Mouse (Mus musculus) midbrain, embryonic 10.5 days (tissue): ENCODE measurements around the gene Ptbp2. TPM values are rescaled to one million over a fixed set of nuclear protein-coding genes. Genes with fewer than 3 reads are reported as not detected.

Experiments
- DNase-seq: peaks from one replicate; pipeline ENCODE4 v3.0.0-alpha.2; 2017; ENCODE audit warnings: low spot score
- H3K27ac ChIP-seq: fragments of 300-500 bp; sonication (generic); replicated peaks from 2 replicates; pipeline ENCODE4 v1.5.1; 2016; ENCODE audit warnings: mild to moderate bottlenecking
- H3K27me3 ChIP-seq: fragments of 300-500 bp; sonication (generic); 2 replicates; pipeline ENCODE4 v1.6.1; 2016; ENCODE audit warnings: low read depth, mild to moderate bottlenecking; ENCODE audit not compliant: poor library complexity, severe bottlenecking
- H3K36me3 ChIP-seq: fragments of 300-500 bp; sonication (generic); 2 replicates; pipeline ENCODE4 v1.6.1; 2016; ENCODE audit warnings: mild to moderate bottlenecking, moderate library complexity
- H3K4me1 ChIP-seq: fragments of 300-500 bp; sonication (generic); 2 replicates; pipeline ENCODE4 v1.6.1; 2016
- H3K4me3 ChIP-seq: fragments of 300-500 bp; sonication (generic); 2 replicates; pipeline ENCODE4 v1.5.1; 2016; ENCODE audit warnings: mild to moderate bottlenecking, moderate library complexity
- H3K9me3 ChIP-seq: fragments of 300-500 bp; sonication (generic); replicated peaks from 2 replicates; pipeline ENCODE4 v1.6.1; 2016; ENCODE audit warnings: mild to moderate bottlenecking
- WGBS: fragments of 180-500 bp; shearing (Covaris S2); methylation state at CpG from one replicate; pipeline ENCODE4 v1.1.7; 2016; 5-methylcytosine and 5-hydroxymethylcytosine counted together
- polyA plus RNA-seq: library from polyadenylated mRNA; unstranded; fragments of >200 nt; fragmentation: Nextera tagmentation; extraction: Ambion mirVana; gene quantifications from 2 replicates; pipeline ENCODE4 v1.2.1, GENCODE M21; 2016

The Ptbp2 gene
- polyA plus RNA-seq, 1 experiment from 2014 or later: 223 TPM

GRCm38 (mm10) chr3:119761732-119762131 is 22.5 kb downstream of the Ptbp2 start:
- no peak for DNase-seq
- Histone ChIP-seq H3K4me1 (no peaks in the 10 kb centered on the region), H3K27ac (no peak overlapping the region), H3K9me3 (no peaks in the 10 kb centered on the region), H3K4me3 (no peak overlapping the region), H3K27me3 (no peaks in the 10 kb centered on the region), H3K36me3 (peaks cover 35% of the 10 kb centered on the region)
- WGBS: 96% methylated on average over 3 of the region's 3 CpGs

- H3K4me3 ChIP-seq: no peak overlapping the region
- no peak overlapping the region for H3K27ac ChIP-seq
- H3K4me1 ChIP-seq: no peaks in the 10 kb centered on the region
- DNase-seq: no peak
- H3K27me3 ChIP-seq: no peaks in the 10 kb centered on the region
- peaks cover 50% of the 10 kb centered on the region for H3K36me3 ChIP-seq
- no peaks in the 10 kb centered on the region for H3K9me3 ChIP-seq
Observed at GRCm38 (mm10) chr3:119753791-119754190, 30.5 kb downstream of the Ptbp2 start.

GRCm38 (mm10) chr3:119749551-119750249 is 34.6 kb downstream of the Ptbp2 start:
- Histone ChIP-seq H3K4me3 (no peak overlapping the region), H3K27ac (no peak overlapping the region), H3K9me3 (no peaks in the 10 kb centered on the region), H3K4me1 (no peaks in the 10 kb centered on the region), H3K36me3 (peaks cover 61% of the 10 kb centered on the region), H3K27me3 (no peaks in the 10 kb centered on the region)
- WGBS: 89% methylated on average over 3 of the region's 3 CpGs
- DNase-seq: no peak

- WGBS: 94% methylated on average over 2 of the region's 2 CpGs
- H3K36me3 ChIP-seq: peaks cover 67% of the 10 kb centered on the region
- DNase-seq: no peak
- H3K4me3 ChIP-seq: no peak overlapping the region
- H3K27ac ChIP-seq: no peak overlapping the region
- H3K4me1 ChIP-seq: no peaks in the 10 kb centered on the region
- no peaks in the 10 kb centered on the region for H3K9me3 ChIP-seq
- H3K27me3 ChIP-seq: no peaks in the 10 kb centered on the region
Observed at GRCm38 (mm10) chr3:119749140-119749539, 35.1 kb downstream of the Ptbp2 start.

GRCm38 (mm10) chr3:119746656-119747055 is 37.6 kb downstream of the Ptbp2 start:
- peaks cover 74% of the 10 kb centered on the region for H3K36me3 ChIP-seq
- 96% methylated on average over 2 of the region's 2 CpGs for WGBS

GRCm38 (mm10) chr3:119745801-119746200 is 38.5 kb downstream of the Ptbp2 start:
- Histone ChIP-seq H3K9me3 (no peaks in the 10 kb centered on the region), H3K27me3 (no peaks in the 10 kb centered on the region), H3K36me3 (peaks cover 71% of the 10 kb centered on the region), H3K4me3 (no peak overlapping the region), H3K4me1 (no peaks in the 10 kb centered on the region), H3K27ac (no peak overlapping the region)
- 92% methylated on average over 1 of the region's 1 CpGs for WGBS
- no peak for DNase-seq

More at GRCm38 (mm10) chr3:119746656-119747055, 37.6 kb downstream of the Ptbp2 start:
- Histone ChIP-seq H3K27ac (no peak overlapping the region), H3K27me3 (no peaks in the 10 kb centered on the region), H3K9me3 (no peaks in the 10 kb centered on the region), H3K4me3 (no peak overlapping the region), H3K4me1 (no peaks in the 10 kb centered on the region)
- DNase-seq: no peak

- Histone ChIP-seq H3K9me3 (no peaks in the 10 kb centered on the region), H3K4me1 (no peaks in the 10 kb centered on the region), H3K27me3 (no peaks in the 10 kb centered on the region), H3K27ac (no peak overlapping the region), H3K4me3 (no peak overlapping the region), H3K36me3 (peaks cover 53% of the 10 kb centered on the region)
- 87% methylated on average over 2 of the region's 2 CpGs for WGBS
- DNase-seq: no peak
Observed at GRCm38 (mm10) chr3:119729863-119730262, 54.4 kb downstream of the Ptbp2 start.

- peaks cover 14% of the 10 kb centered on the region; the same call in 1 of the 2 replicates for H3K36me3 ChIP-seq
- no peaks in the 10 kb centered on the region for H3K27me3 ChIP-seq
- H3K9me3 ChIP-seq: no peaks in the 10 kb centered on the region
- H3K27ac ChIP-seq: no peak overlapping the region
- no peak overlapping the region for H3K4me3 ChIP-seq
- no peaks in the 10 kb centered on the region for H3K4me1 ChIP-seq
- DNase-seq: no peak
- over 99% methylated on average over 5 of the region's 5 CpGs for WGBS
Observed at GRCm38 (mm10) chr3:119712066-119712465, 72.2 kb downstream of the Ptbp2 start.

GRCm38 (mm10) chr3:119711503-119711902 is 72.8 kb downstream of the Ptbp2 start:
- 98% methylated on average over 3 of the region's 3 CpGs for WGBS
- no peak overlapping the region for H3K4me3 ChIP-seq
- H3K36me3 ChIP-seq: peaks cover 9% of the 10 kb centered on the region; the same call in 1 of the 2 replicates
- no peaks in the 10 kb centered on the region for H3K27me3 ChIP-seq
- no peaks in the 10 kb centered on the region for H3K9me3 ChIP-seq
- no peak for DNase-seq
- H3K27ac ChIP-seq: no peak overlapping the region
- H3K4me1 ChIP-seq: no peaks in the 10 kb centered on the region

- H3K4me3 ChIP-seq: no peak overlapping the region
- no peaks in the 10 kb centered on the region for H3K27me3 ChIP-seq
- no peak for DNase-seq
- no peaks in the 10 kb centered on the region for H3K9me3 ChIP-seq
- H3K27ac ChIP-seq: no peak overlapping the region
- H3K4me1 ChIP-seq: no peaks in the 10 kb centered on the region
- WGBS: 77% methylated on average over 3 of the region's 3 CpGs
- H3K36me3 ChIP-seq: no peaks in the 10 kb centered on the region
Observed at GRCm38 (mm10) chr3:119701467-119701866, 82.8 kb downstream of the Ptbp2 start.

- no peak overlapping the region for H3K27ac ChIP-seq
- no peak for DNase-seq
- no peaks in the 10 kb centered on the region for H3K9me3 ChIP-seq
- 66% methylated on average over 6 of the region's 6 CpGs for WGBS
- H3K4me3 ChIP-seq: no peak overlapping the region
- H3K27me3 ChIP-seq: no peaks in the 10 kb centered on the region
- no peaks in the 10 kb centered on the region for H3K36me3 ChIP-seq
- peaks cover 8% of the 10 kb centered on the region; the same call in 1 of the 2 replicates for H3K4me1 ChIP-seq
Observed at GRCm38 (mm10) chr3:119684741-119685140, 99.5 kb downstream of the Ptbp2 start.
